13 mouse cellular contexts compared by ENCODE assay signal in genomic region chr17:89281321-89281720, GRCm38 (mm10).
"Had no signal": no experiment of that assay in that cellular context is flagged by ENCODE, and none has a peak within 500 bp of the region (broad histone marks: within the 10 kb centered on the region; RNA-seq: fewer than 3 reads in every experiment).

No protein-coding gene starts in this region.

- H3K27ac ChIP-seq: midbrain, embryonic 12.5 days; midbrain, embryonic 15.5 days; neural tube, embryonic 12.5 days; stomach, embryonic 15.5 days; stomach, postnatal 0 days had no signal

- H3K36me3 ChIP-seq: midbrain, embryonic 12.5 days; midbrain, embryonic 15.5 days; neural tube, embryonic 12.5 days; stomach, embryonic 15.5 days had no signal

- H3K9ac ChIP-seq: lung, embryonic 14.5 days; midbrain, embryonic 12.5 days; midbrain, embryonic 15.5 days; neural tube, embryonic 12.5 days; stomach, embryonic 15.5 days had no signal

- H3K9me3 ChIP-seq: megakaryocyte, embryonic 14.5 days; stomach, embryonic 15.5 days had no signal

- H3K4me3 ChIP-seq: midbrain, embryonic 12.5 days; midbrain, embryonic 15.5 days; neural tube, embryonic 12.5 days; stomach, embryonic 15.5 days had no signal

- DNase-seq: lung, adult 18-20 months; lung, embryonic 14.5 days; lung, postnatal 10 days; lung, postnatal 4 days; right cerebral cortex, postnatal 14 days; thymus, postnatal 14 days; thymus, postnatal 36 days had no signal

- H3K4me1 ChIP-seq: megakaryocyte, embryonic 14.5 days; midbrain, embryonic 12.5 days; midbrain, embryonic 15.5 days; neural tube, embryonic 12.5 days; stomach, embryonic 15.5 days had no signal

- H3K27me3 ChIP-seq: megakaryocyte, embryonic 14.5 days; midbrain, embryonic 12.5 days; midbrain, embryonic 15.5 days; neural tube, embryonic 12.5 days; stomach, embryonic 15.5 days had no signal

- ATAC-seq: midbrain, embryonic 15.5 days had no signal

- H3K4me2 ChIP-seq: lung, embryonic 14.5 days; midbrain, embryonic 12.5 days; midbrain, embryonic 15.5 days; neural tube, embryonic 12.5 days; stomach, embryonic 15.5 days had no signal
